ENCODE assay signal across 11 mouse cellular contexts in genomic region chr1:177195224-177195623, GRCm38 (mm10).
DNase-seq lines count a peak whose midpoint lies in the region; ATAC-seq and TF ChIP-seq lines count a peak whose summit lies in the region.
"Had no signal": no experiment of that assay in that cellular context is flagged by ENCODE, and none has a peak within 500 bp of the region (broad histone marks: within the 10 kb centered on the region; RNA-seq: fewer than 3 reads in every experiment).

No protein-coding gene starts in this region.

- DNase-seq in forebrain, postnatal 0 days, result no peak
- no peak for DNase-seq in forebrain, embryonic 11.5 days (ENCODE audit: low spot score)
- no peak for DNase-seq in lung, postnatal 0 days (ENCODE audit: low spot score)
- DNase-seq in lung, postnatal 25 days (ENCODE audit: low spot score), result no peak
- peak; percentile 39 for DNase-seq in NIH3T3 (ENCODE audit: low read depth)
- no peak for DNase-seq in heart, adult 9 months (ENCODE audit: low spot score in 2 of 2)

- H3K27me3 ChIP-seq in forebrain, postnatal 0 days (ENCODE audit: insufficient read depth, low read length), result no peaks in the 10 kb centered on the region
- H3K27me3 ChIP-seq in forebrain, embryonic 11.5 days (ENCODE audit: control insufficient read depth, insufficient read depth, low read length), result no peaks in the 10 kb centered on the region
- H3K27me3 ChIP-seq in lung, postnatal 0 days (replicated peaks; ENCODE audit: insufficient read depth, low read length), result no peaks in the 10 kb centered on the region
- no peaks in the 10 kb centered on the region for H3K27me3 ChIP-seq in heart, embryonic 12.5 days (replicated peaks)
- H3K27me3 ChIP-seq: embryonic facial prominence, embryonic 15.5 days; limb, embryonic 12.5 days had no signal

- H3K9me3 ChIP-seq in forebrain, postnatal 0 days (ENCODE audit: low read length), result no peaks in the 10 kb centered on the region
- H3K9me3 ChIP-seq in forebrain, embryonic 11.5 days (ENCODE audit: control insufficient read depth, low read length), result no peaks in the 10 kb centered on the region
- no peaks in the 10 kb centered on the region for H3K9me3 ChIP-seq in lung, postnatal 0 days (ENCODE audit: low read length)
- no peaks in the 10 kb centered on the region for H3K9me3 ChIP-seq in heart, embryonic 12.5 days (replicated peaks)
- H3K9me3 ChIP-seq: embryonic facial prominence, embryonic 15.5 days; limb, embryonic 12.5 days had no signal

- H3K27ac ChIP-seq in forebrain, postnatal 0 days (ENCODE audit: low read depth, low read length), result no peak overlapping the region
- H3K27ac ChIP-seq in forebrain, embryonic 11.5 days (ENCODE audit: low read depth, low read length), result no peak overlapping the region
- H3K27ac ChIP-seq in lung, postnatal 0 days (ENCODE audit: low read length), result no peak overlapping the region
- no peak overlapping the region for H3K27ac ChIP-seq in heart, embryonic 12.5 days (ENCODE audit: poor library complexity, severe bottlenecking)
- H3K27ac ChIP-seq: embryonic facial prominence, embryonic 15.5 days; limb, embryonic 12.5 days; macrophage had no signal

- no peak for ATAC-seq in forebrain, postnatal 0 days
- no peak for ATAC-seq in forebrain, embryonic 11.5 days (replicated peaks; ENCODE audit: low FRiP score)
- ATAC-seq in lung, postnatal 0 days, result no peak
- 0 out of 2 replicates have a peak, but pooled peaks have one; percentile 57 for ATAC-seq in megakaryocyte progenitor cell, adult 5-6 weeks (replicated peaks; ENCODE audit: poor library complexity)
- ATAC-seq in heart, embryonic 12.5 days (ENCODE audit: insufficient number of reproducible peaks, low FRiP score), result no peak

- H3K4me3 ChIP-seq in forebrain, postnatal 0 days (ENCODE audit: low read depth, low read length), result no peak overlapping the region
- no peak overlapping the region for H3K4me3 ChIP-seq in forebrain, embryonic 11.5 days (ENCODE audit: low read depth, low read length)
- no peak overlapping the region for H3K4me3 ChIP-seq in lung, postnatal 0 days (ENCODE audit: low read depth, low read length)
- H3K4me3 ChIP-seq in heart, embryonic 12.5 days, result no peak overlapping the region
- H3K4me3 ChIP-seq: embryonic facial prominence, embryonic 15.5 days; limb, embryonic 12.5 days had no signal

- no peak overlapping the region for H3K9ac ChIP-seq in forebrain, postnatal 0 days
- no peak overlapping the region for H3K9ac ChIP-seq in forebrain, embryonic 11.5 days (ENCODE audit: low read length)
- no peak overlapping the region for H3K9ac ChIP-seq in lung, postnatal 0 days (replicated peaks; ENCODE audit: low read depth)
- H3K9ac ChIP-seq in heart, embryonic 12.5 days, result no peak overlapping the region
- H3K9ac ChIP-seq: embryonic facial prominence, embryonic 15.5 days; limb, embryonic 12.5 days had no signal

- H3K4me1 ChIP-seq in forebrain, postnatal 0 days (ENCODE audit: insufficient read depth), result no peaks in the 10 kb centered on the region
- H3K4me1 ChIP-seq in forebrain, embryonic 11.5 days (replicated peaks; ENCODE audit: control insufficient read depth, insufficient read depth, low read length), result peaks cover 4% of the 10 kb centered on the region; the same call in 1 of the 2 replicates
- no peaks in the 10 kb centered on the region for H3K4me1 ChIP-seq in lung, postnatal 0 days (ENCODE audit: insufficient read depth, low read depth, low read length)
- no peaks in the 10 kb centered on the region for H3K4me1 ChIP-seq in heart, embryonic 12.5 days (replicated peaks)
- H3K4me1 ChIP-seq: embryonic facial prominence, embryonic 15.5 days had no signal

- H3K36me3 ChIP-seq in forebrain, postnatal 0 days (ENCODE audit: insufficient read depth), result no peaks in the 10 kb centered on the region
- no peaks in the 10 kb centered on the region for H3K36me3 ChIP-seq in forebrain, embryonic 11.5 days (ENCODE audit: control insufficient read depth, insufficient read depth, low read length)
- no peaks in the 10 kb centered on the region for H3K36me3 ChIP-seq in lung, postnatal 0 days (ENCODE audit: insufficient read depth, low read length)
- H3K36me3 ChIP-seq in heart, embryonic 12.5 days, result no peaks in the 10 kb centered on the region
- H3K36me3 ChIP-seq: embryonic facial prominence, embryonic 15.5 days; limb, embryonic 12.5 days had no signal

- TF ChIP-seq EP300 in lung, postnatal 0 days (IDR thresholded peaks at IDR 0.05), result no peak

- TF ChIP-seq CTCF in forebrain, postnatal 0 days (IDR thresholded peaks at IDR 0.05; ENCODE audit: low read depth), result peak; percentile 63
- TF ChIP-seq CTCF in lung, postnatal 0 days (IDR thresholded peaks at IDR 0.05), result peak; percentile 47

- no peak overlapping the region for H3K4me2 ChIP-seq in forebrain, postnatal 0 days (ENCODE audit: low read depth)
- no peak overlapping the region for H3K4me2 ChIP-seq in forebrain, embryonic 11.5 days (ENCODE audit: low read depth, low read length, severe bottlenecking)
- H3K4me2 ChIP-seq in lung, postnatal 0 days (replicated peaks; ENCODE audit: low read depth, low read length), result no peak overlapping the region
- H3K4me2 ChIP-seq in heart, embryonic 12.5 days, result no peak overlapping the region
- H3K4me2 ChIP-seq: embryonic facial prominence, embryonic 15.5 days; limb, embryonic 12.5 days had no signal
